Mouse (Mus musculus): Measurements from ENCODE around the gene Rbms3. TPM values are rescaled to one million over a fixed set of nuclear protein-coding genes. Genes with fewer than 3 reads are reported as not detected.

Rbms3 gene
- polyA plus RNA-seq, 1 experiment: 16.5 TPM

DNA sequence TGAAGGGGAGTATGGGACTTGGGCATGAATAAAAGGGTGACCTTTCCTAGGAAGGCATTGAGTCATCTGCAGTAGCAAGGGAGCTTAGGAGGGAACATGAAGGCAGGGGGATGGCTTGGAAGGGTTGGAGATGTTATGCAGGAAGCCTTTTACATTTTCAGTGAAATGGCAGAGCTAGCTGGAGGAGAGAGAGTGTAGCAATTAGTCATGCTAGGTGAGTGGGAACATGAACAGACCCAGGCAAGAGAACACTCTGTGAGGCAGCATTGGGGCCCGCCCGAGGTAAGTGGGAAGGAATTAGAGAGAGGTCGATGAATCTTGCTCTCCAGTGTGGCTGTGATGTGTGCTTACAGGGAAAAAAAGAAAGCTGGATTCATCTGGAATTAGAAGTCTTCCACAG lies 477.8 kb downstream of the Rbms3 start:
- Histone ChIP-seq H3K27ac (ENCODE audit: insufficient read depth, low read depth, low read length) (no peak overlapping the region), H3K4me1 (ENCODE audit: control insufficient read depth, insufficient read depth, low read length) (0 out of 2 replicates have a peak, but pooled peaks cover 4% of the 10 kb centered on the region), H3K27me3 (replicated peaks; ENCODE audit: control insufficient read depth, insufficient read depth, low read length) (no peaks in the 10 kb centered on the region), H3K4me3 (ENCODE audit: insufficient read depth, low read depth, low read length) (no peak overlapping the region), H3K36me3 (ENCODE audit: control insufficient read depth, insufficient read depth, low read length) (no peaks in the 10 kb centered on the region)
- no peak for DNase-seq
- TF ChIP-seq POLR2A (IDR thresholded peaks at IDR 0.05; ENCODE audit: low read depth, low read length): no peak
- TF ChIP-seq CTCF (conservative IDR thresholded peaks at IDR 0.05; ENCODE audit: insufficient read depth, insufficient read length, low read depth, low read length): no peak
- 67% methylated on average over 3 of the region's 3 CpGs for WGBS

DNA sequence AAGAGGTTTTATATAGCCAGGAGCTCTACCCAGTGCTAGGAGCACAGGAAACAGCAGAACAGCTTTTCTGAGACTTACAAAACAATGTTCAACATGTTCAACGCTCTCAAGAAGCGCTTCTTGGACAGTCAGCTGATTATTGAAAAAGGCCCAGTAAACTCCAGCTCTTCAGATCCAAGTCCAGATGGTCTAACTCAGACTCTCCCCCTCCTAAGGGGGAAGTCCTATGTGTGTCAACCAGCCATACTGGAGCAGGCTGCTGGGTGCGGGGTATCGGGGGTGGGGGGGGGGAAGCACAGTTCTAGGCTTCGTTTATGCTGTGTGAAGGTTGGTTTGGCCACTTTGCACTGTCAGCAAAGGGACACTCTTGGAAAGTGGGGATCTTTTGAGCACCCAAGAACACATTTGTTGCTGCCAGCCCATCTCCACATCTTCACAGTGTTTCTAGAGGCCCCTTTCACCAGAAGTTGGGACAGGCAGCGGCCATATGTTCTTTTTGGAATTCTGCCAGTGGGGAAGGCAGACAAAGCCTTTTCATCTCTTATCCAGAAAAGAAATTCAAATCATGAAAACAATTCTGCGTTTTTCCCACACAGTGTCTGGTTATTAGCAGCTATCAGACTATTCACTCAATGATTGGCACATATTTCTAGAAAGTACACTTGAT lies 485.5 kb downstream of the Rbms3 start:
- TF ChIP-seq POLR2A (IDR thresholded peaks at IDR 0.05; ENCODE audit: low read depth, low read length): no peak
- TF ChIP-seq CTCF (conservative IDR thresholded peaks at IDR 0.05; ENCODE audit: insufficient read depth, insufficient read length, low read depth, low read length): no peak
- Histone ChIP-seq H3K4me1 (ENCODE audit: control insufficient read depth, insufficient read depth, low read length) (no peaks in the 10 kb centered on the region), H3K27ac (ENCODE audit: insufficient read depth, low read depth, low read length) (no peak overlapping the region), H3K4me3 (ENCODE audit: insufficient read depth, low read depth, low read length) (no peak overlapping the region), H3K36me3 (ENCODE audit: control insufficient read depth, insufficient read depth, low read length) (no peaks in the 10 kb centered on the region), H3K27me3 (replicated peaks; ENCODE audit: control insufficient read depth, insufficient read depth, low read length) (no peaks in the 10 kb centered on the region)
- DNase-seq: no peak
- 76% methylated on average over 7 of the region's 7 CpGs for WGBS

DNA sequence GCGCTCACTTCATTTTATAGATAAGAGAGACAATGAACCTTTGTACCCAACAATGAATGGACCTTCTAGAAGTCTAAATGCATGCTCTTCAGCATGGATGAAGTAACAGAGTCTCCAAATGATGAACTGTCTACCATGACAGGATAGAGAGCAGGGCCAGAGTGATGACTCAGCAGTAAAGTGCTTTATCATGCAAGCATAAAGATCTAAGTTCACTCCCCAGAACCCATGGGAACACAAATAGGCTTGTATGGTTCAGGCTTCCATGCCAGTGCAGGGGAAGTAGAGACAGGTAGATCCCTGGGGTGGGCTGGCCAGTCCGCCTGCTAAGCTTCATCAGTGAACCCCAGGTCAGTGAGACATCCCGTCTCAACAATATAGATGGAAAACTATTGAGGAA lies 489.7 kb downstream of the Rbms3 start:
- Histone ChIP-seq H3K27me3 (replicated peaks; ENCODE audit: control insufficient read depth, insufficient read depth, low read length) (no peaks in the 10 kb centered on the region), H3K27ac (ENCODE audit: insufficient read depth, low read depth, low read length) (no peak overlapping the region), H3K36me3 (ENCODE audit: control insufficient read depth, insufficient read depth, low read length) (no peaks in the 10 kb centered on the region), H3K4me3 (ENCODE audit: insufficient read depth, low read depth, low read length) (no peak overlapping the region), H3K4me1 (ENCODE audit: control insufficient read depth, insufficient read depth, low read length) (no peaks in the 10 kb centered on the region)
- over 99% methylated on average over 3 of the region's 3 CpGs for WGBS
- no peak for TF ChIP-seq POLR2A (IDR thresholded peaks at IDR 0.05; ENCODE audit: low read depth, low read length)
- no peak for TF ChIP-seq CTCF (conservative IDR thresholded peaks at IDR 0.05; ENCODE audit: insufficient read depth, insufficient read length, low read depth, low read length)
- no peak for DNase-seq

DNA sequence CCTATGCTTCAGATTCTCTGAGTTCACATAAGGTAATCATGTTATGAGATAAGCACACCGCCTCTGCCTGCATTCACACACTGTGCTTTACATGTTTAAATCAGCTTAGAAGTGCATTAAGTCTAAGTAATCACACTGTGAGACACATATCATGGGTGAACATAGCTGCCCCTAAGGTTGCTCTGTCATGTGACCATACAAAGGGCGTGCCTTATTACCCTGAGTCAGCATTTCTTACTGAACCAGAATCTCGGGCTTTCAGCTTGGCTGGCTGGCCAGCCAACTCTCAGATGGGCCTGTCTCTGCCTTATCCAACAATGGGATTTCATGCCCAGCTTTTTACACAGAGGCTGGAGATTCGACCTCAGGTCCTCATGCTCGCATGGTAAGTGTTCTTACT lies 493.3 kb downstream of the Rbms3 start:
- TF ChIP-seq CTCF (conservative IDR thresholded peaks at IDR 0.05; ENCODE audit: insufficient read depth, insufficient read length, low read depth, low read length) (no peak), POLR2A (IDR thresholded peaks at IDR 0.05; ENCODE audit: low read depth, low read length) (no peak)
- no peaks in the 10 kb centered on the region for H3K4me1 ChIP-seq (ENCODE audit: control insufficient read depth, insufficient read depth, low read length)
- no peaks in the 10 kb centered on the region for H3K36me3 ChIP-seq (ENCODE audit: control insufficient read depth, insufficient read depth, low read length)
- H3K4me3 ChIP-seq (ENCODE audit: insufficient read depth, low read depth, low read length): no peak overlapping the region
- H3K27me3 ChIP-seq (replicated peaks; ENCODE audit: control insufficient read depth, insufficient read depth, low read length): no peaks in the 10 kb centered on the region
- no peak overlapping the region for H3K27ac ChIP-seq (ENCODE audit: insufficient read depth, low read depth, low read length)
- 71% methylated on average over 5 of the region's 5 CpGs for WGBS
- no peak for DNase-seq

DNA sequence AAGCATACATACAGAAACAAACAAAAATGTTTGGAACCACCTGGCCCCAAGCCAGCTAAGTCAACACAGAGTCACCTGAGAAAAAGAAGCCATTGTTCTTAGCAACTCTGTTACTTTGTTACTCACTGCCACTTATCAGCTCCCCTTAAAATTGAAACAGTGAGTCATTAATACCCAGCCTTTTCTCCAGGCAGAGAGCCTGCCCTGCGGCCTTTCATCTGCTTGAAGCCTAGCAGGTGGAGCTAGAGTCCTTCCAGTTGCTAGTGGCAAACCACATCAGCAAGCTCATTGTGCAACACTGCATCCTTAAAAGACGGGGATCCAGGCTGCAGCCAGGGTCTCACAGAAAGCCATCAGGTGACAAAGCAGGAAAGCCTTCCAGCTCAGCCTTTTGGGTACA lies 495.7 kb downstream of the Rbms3 start:
- no peak for TF ChIP-seq POLR2A (IDR thresholded peaks at IDR 0.05; ENCODE audit: low read depth, low read length)
- TF ChIP-seq CTCF (conservative IDR thresholded peaks at IDR 0.05; ENCODE audit: insufficient read depth, insufficient read length, low read depth, low read length): no peak
- WGBS: 59% methylated on average over 2 of the region's 2 CpGs

DNA sequence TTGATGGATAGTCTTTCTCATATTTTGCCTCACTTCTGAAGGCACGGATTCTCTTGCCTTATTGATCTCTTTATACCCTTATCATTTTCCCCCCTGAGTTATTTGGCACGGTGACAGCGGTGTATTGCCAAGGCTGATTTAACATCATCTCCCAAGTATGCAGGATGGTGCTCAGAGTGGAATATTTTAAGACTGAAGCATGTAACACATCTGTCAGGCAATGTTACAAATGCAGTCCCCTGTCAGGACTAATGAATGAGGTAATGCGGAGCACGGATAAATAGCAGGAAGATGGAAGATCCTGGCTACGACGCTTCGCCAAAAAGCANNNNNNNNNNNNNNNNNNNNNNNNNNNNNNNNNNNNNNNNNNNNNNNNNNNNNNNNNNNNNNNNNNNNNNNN lies 502.9 kb downstream of the Rbms3 start:
- Histone ChIP-seq H3K4me3 (ENCODE audit: insufficient read depth, low read depth, low read length) (no peak overlapping the region), H3K27me3 (replicated peaks; ENCODE audit: control insufficient read depth, insufficient read depth, low read length) (no peaks in the 10 kb centered on the region), H3K27ac (ENCODE audit: insufficient read depth, low read depth, low read length) (no peak overlapping the region), H3K36me3 (ENCODE audit: control insufficient read depth, insufficient read depth, low read length) (no peaks in the 10 kb centered on the region), H3K4me1 (ENCODE audit: control insufficient read depth, insufficient read depth, low read length) (no peaks in the 10 kb centered on the region)
- WGBS: 77% methylated on average over 8 of the region's 8 CpGs
- TF ChIP-seq CTCF (conservative IDR thresholded peaks at IDR 0.05; ENCODE audit: insufficient read depth, insufficient read length, low read depth, low read length) (no peak), POLR2A (IDR thresholded peaks at IDR 0.05; ENCODE audit: low read depth, low read length) (no peak)
- no peak for DNase-seq

More for the DNA sequence above, 495.7 kb downstream of the Rbms3 start:
- no peak overlapping the region for H3K27ac ChIP-seq (ENCODE audit: insufficient read depth, low read depth, low read length)
- no peaks in the 10 kb centered on the region for H3K4me1 ChIP-seq (ENCODE audit: control insufficient read depth, insufficient read depth, low read length)
- H3K36me3 ChIP-seq (ENCODE audit: control insufficient read depth, insufficient read depth, low read length): no peaks in the 10 kb centered on the region
- no peaks in the 10 kb centered on the region for H3K27me3 ChIP-seq (replicated peaks; ENCODE audit: control insufficient read depth, insufficient read depth, low read length)
- DNase-seq: no peak
- H3K4me3 ChIP-seq (ENCODE audit: insufficient read depth, low read depth, low read length): no peak overlapping the region

DNA sequence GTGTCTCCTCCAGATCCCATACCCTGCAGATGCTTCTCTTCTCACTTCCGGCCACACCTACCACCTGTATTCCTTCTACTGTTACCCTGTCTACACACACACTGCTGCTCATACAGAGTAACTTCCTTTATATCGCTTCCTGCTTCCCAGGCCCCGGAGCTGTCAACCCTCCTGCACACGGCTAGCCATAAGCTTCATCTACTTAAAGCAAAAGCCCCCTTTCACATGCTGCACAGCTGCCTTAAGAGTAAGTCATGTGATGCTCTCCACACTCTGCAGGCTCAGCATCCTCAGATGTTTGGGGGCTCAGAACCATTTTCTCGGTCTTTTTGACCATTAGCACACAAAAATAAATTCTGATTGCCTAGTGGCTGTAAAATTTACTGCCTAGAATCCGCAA lies 503.9 kb downstream of the Rbms3 start:
- TF ChIP-seq CTCF (conservative IDR thresholded peaks at IDR 0.05; ENCODE audit: insufficient read depth, insufficient read length, low read depth, low read length) (no peak), POLR2A (IDR thresholded peaks at IDR 0.05; ENCODE audit: low read depth, low read length) (no peak)
- 0 out of 2 replicates have a peak, but pooled peaks cover 3% of the 10 kb centered on the region for H3K4me1 ChIP-seq (ENCODE audit: control insufficient read depth, insufficient read depth, low read length)
- no peak overlapping the region for H3K27ac ChIP-seq (ENCODE audit: insufficient read depth, low read depth, low read length)
- H3K4me3 ChIP-seq (ENCODE audit: insufficient read depth, low read depth, low read length): no peak overlapping the region
- no peaks in the 10 kb centered on the region for H3K36me3 ChIP-seq (ENCODE audit: control insufficient read depth, insufficient read depth, low read length)
- WGBS: 80% methylated on average over 6 of the region's 6 CpGs
- no peaks in the 10 kb centered on the region for H3K27me3 ChIP-seq (replicated peaks; ENCODE audit: control insufficient read depth, insufficient read depth, low read length)
- DNase-seq: no peak
